Mouse (Mus musculus) lung, embryonic 16.5 days (tissue): ENCODE data around the gene Dusp18. TPM values are rescaled to one million over a fixed set of nuclear protein-coding genes. Genes with fewer than 3 reads are reported as not detected.

Experiments
- ATAC-seq: fragments of 200-750 bp; cut with Nextera tagmentation; 2 replicates; pipeline ENCODE4 v1.8.0; 2017; ENCODE audit warnings: low read depth, mild to moderate bottlenecking, moderate library complexity
- H3K27ac ChIP-seq: fragments of 300-500 bp; sonication (generic); 2 replicates; pipeline ENCODE4 v1.5.1; 2014; ENCODE audit warnings: mild to moderate bottlenecking, control low read depth, low read length
- H3K27me3 ChIP-seq: fragments of 300-500 bp; sonication (generic); 2 replicates; pipeline ENCODE4 v1.6.1; 2014; ENCODE audit warnings: low read depth, low read length, mixed read lengths; ENCODE audit not compliant: control insufficient read depth, insufficient read depth
- H3K36me3 ChIP-seq: fragments of 300-500 bp; sonication (generic); 2 replicates; pipeline ENCODE4 v1.6.1; 2014; ENCODE audit warnings: low read length; ENCODE audit not compliant: control insufficient read depth, insufficient read depth
- H3K4me1 ChIP-seq: fragments of 300-500 bp; sonication (generic); replicated peaks from 2 replicates; pipeline ENCODE4 v1.6.1; 2014; ENCODE audit warnings: low read length, mixed read lengths; ENCODE audit not compliant: control insufficient read depth, insufficient read depth
- H3K4me2 ChIP-seq: fragments of 300-500 bp; sonication (generic); 2 replicates; pipeline ENCODE4 v1.6.1; 2014; ENCODE audit warnings: low read depth, low read length, control low read depth
- H3K4me3 ChIP-seq: fragments of 300-500 bp; sonication (generic); 2 replicates; pipeline ENCODE4 v1.5.1; 2014; ENCODE audit warnings: mild to moderate bottlenecking, low read length, control low read depth
- H3K9ac ChIP-seq: fragments of 300-500 bp; sonication (generic); 2 replicates; pipeline ENCODE4 v1.6.1; 2014; ENCODE audit warnings: low read length, control low read depth
- H3K9me3 ChIP-seq: fragments of 300-500 bp; sonication (generic); 2 replicates; pipeline ENCODE4 v1.6.1; 2016; ENCODE audit warnings: low read length; ENCODE audit not compliant: control insufficient read depth
- WGBS: fragments of 180-500 bp; shearing (Covaris S2); extraction: QIAGEN DNeasy Blood & Tissue Kit; methylation state at CpG from one replicate; pipeline ENCODE4 v1.1.7; 2014; 5-methylcytosine and 5-hydroxymethylcytosine counted together
- polyA plus RNA-seq: library from polyadenylated mRNA; unstranded; fragments of >200 nt; fragmentation: Nextera tagmentation; extraction: Ambion mirVana; gene quantifications from 2 replicates; pipeline ENCODE4 v1.2.1, GENCODE M21; 2015

The Dusp18 gene
- polyA plus RNA-seq, 1 experiment from 2014 or later, result 12.6 TPM

- no peak for ATAC-seq
- H3K27me3 ChIP-seq, result no peaks in the 10 kb centered on the region; the same call in 1 of the 2 replicates
- H3K9ac ChIP-seq, result no peak overlapping the region
- no peak overlapping the region for H3K4me2 ChIP-seq
- H3K4me3 ChIP-seq, result no peak overlapping the region
- peaks cover 8% of the 10 kb centered on the region; the same call in 1 of the 2 replicates for H3K4me1 ChIP-seq
- no peaks in the 10 kb centered on the region for H3K9me3 ChIP-seq
- H3K27ac ChIP-seq, result no peak overlapping the region
- H3K36me3 ChIP-seq, result no peaks in the 10 kb centered on the region
- WGBS, result 91% methylated on average over 9 of the region's 9 CpGs
These were observed 38.8 kb downstream of the Dusp18 start for GRCm38 (mm10) chr11:3933756-3934285.

GRCm38 (mm10) chr11:3935135-3935534, 40.1 kb downstream of the Dusp18 start:
- Histone ChIP-seq H3K4me1 (peaks cover 8% of the 10 kb centered on the region; the same call in 1 of the 2 replicates), H3K9ac (no peak overlapping the region), H3K27me3 (no peaks in the 10 kb centered on the region; the same call in 1 of the 2 replicates), H3K4me2 (no peak overlapping the region), H3K27ac (no peak overlapping the region), H3K36me3 (no peaks in the 10 kb centered on the region), H3K9me3 (no peaks in the 10 kb centered on the region), H3K4me3 (no peak overlapping the region)
- no peak for ATAC-seq
- WGBS, result 68% methylated on average over 4 of the region's 4 CpGs

- H3K27ac ChIP-seq, result no peak overlapping the region
- no peak overlapping the region for H3K4me2 ChIP-seq
- 79% methylated on average over 3 of the region's 3 CpGs for WGBS
- H3K9ac ChIP-seq, result no peak overlapping the region
- no peak for ATAC-seq
- H3K9me3 ChIP-seq, result no peaks in the 10 kb centered on the region
- no peaks in the 10 kb centered on the region; the same call in 1 of the 2 replicates for H3K27me3 ChIP-seq
- H3K4me1 ChIP-seq, result peaks cover 2% of the 10 kb centered on the region; the same call in 1 of the 2 replicates
- no peaks in the 10 kb centered on the region for H3K36me3 ChIP-seq
- H3K4me3 ChIP-seq, result no peak overlapping the region
These were observed 41.3 kb downstream of the Dusp18 start for GRCm38 (mm10) chr11:3936318-3936717.

DNA sequence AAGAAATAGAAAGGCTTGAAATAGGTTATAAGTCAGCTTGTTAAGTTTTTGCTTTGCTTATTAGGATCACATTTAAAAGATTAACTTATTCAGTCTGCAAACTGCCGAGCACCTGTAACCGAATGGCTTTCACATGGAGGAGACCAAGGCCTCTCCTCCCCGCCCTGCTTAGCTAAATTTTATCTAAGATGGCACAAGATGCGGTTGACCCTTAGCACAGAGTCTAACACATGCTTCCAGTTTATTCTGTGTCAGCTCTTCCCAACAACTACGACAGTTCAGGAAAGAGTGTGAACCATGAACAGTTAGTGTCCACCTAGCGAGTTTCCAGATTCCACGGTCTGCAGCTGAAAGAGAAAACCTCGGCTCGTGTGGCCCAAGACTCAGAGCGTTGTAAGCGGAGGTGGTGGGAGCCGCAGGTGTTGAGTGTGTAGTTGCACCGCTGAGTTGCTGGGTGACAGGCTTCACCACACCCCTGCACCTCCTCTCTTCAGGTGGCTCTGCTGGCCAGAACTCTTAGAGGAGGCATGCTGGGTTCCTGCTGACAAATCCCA, 42.4 kb downstream of the Dusp18 start:
- no peak overlapping the region for H3K9ac ChIP-seq
- no peaks in the 10 kb centered on the region for H3K9me3 ChIP-seq
- ATAC-seq, result no peak
- no peaks in the 10 kb centered on the region; the same call in 1 of the 2 replicates for H3K27me3 ChIP-seq
- no peak overlapping the region for H3K27ac ChIP-seq
- H3K4me3 ChIP-seq, result no peak overlapping the region
- no peaks in the 10 kb centered on the region for H3K4me1 ChIP-seq
- 65% methylated on average over 13 of the region's 13 CpGs for WGBS
- H3K36me3 ChIP-seq, result no peaks in the 10 kb centered on the region
- H3K4me2 ChIP-seq, result no peak overlapping the region

DNA sequence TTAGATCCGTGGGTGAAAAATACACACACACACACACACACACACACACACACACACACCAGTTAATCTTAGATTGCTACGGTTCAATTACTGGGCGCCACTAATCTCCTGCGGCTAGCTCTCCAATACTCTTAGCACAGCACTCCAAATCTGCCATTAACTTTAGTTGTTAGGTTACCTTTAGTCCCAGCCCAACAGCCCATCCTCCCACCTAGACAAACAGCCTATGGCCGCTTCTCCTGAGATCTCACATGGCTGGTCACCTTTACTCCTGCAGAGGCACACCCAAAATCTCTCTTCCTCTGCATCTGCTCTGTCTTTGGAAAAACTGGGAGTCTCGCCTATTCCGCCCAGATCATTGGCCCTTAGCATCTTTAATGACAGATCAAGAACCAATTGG, 46.3 kb downstream of the Dusp18 start:
- Histone ChIP-seq H3K9me3 (no peaks in the 10 kb centered on the region), H3K27ac (no peak overlapping the region), H3K4me1 (no peaks in the 10 kb centered on the region), H3K4me3 (no peak overlapping the region), H3K9ac (no peak overlapping the region), H3K27me3 (no peaks in the 10 kb centered on the region; the same call in 1 of the 2 replicates), H3K36me3 (no peaks in the 10 kb centered on the region), H3K4me2 (no peak overlapping the region)
- no peak for ATAC-seq
- WGBS, result 75% methylated on average over 7 of the region's 7 CpGs

DNA sequence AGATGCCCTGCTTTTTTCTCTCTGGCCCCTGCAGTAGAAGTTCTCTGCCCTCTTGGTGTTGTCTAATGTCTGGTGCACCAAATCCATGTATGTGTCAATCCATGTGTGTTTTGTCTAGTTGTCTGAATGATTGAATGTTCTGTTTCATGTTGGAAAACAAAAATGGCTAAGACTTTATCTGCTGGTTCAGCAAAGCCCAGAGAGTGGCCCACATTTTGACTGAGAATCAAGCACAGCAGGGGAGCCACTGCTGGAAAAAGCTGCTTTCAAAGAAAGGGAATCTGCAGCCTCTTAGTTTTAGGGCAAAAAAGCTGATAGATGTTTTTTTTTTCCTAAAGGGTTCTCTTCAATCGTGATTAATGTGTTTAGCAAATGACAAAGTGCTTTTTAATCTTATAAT, 51.3 kb downstream of the Dusp18 start:
- WGBS, result 30% methylated on average over 1 of the region's 1 CpGs
- H3K4me1 ChIP-seq, result no peaks in the 10 kb centered on the region
- no peak overlapping the region for H3K27ac ChIP-seq
- no peak overlapping the region for H3K4me2 ChIP-seq
- ATAC-seq, result no peak
- H3K9me3 ChIP-seq, result no peaks in the 10 kb centered on the region
- H3K4me3 ChIP-seq, result no peak overlapping the region
- no peak overlapping the region for H3K9ac ChIP-seq
- H3K27me3 ChIP-seq, result no peaks in the 10 kb centered on the region; the same call in 1 of the 2 replicates
- no peaks in the 10 kb centered on the region for H3K36me3 ChIP-seq

Other genes with a start within 250 kb of the Dusp18 start
- 26.5 and 27.0 TPM in 2 replicates for gene Morc2a, start 246.0 kb upstream of the Dusp18 start, polyA plus RNA-seq
- 0.23 and 0.60 TPM in 2 replicates for gene Osbp2, start 31.3 kb upstream of the Dusp18 start, polyA plus RNA-seq
- gene 4921536K21Rik, start 142 bp upstream of the Dusp18 start, polyA plus RNA-seq, result 0.47 and 0.79 TPM in 2 replicates
- gene Slc35e4, start 19.4 kb downstream of the Dusp18 start, polyA plus RNA-seq, result 3.5 and 4.4 TPM in 2 replicates
- gene Tcn2, start 36.9 kb downstream of the Dusp18 start, polyA plus RNA-seq, result 69.7 and 70.1 TPM in 2 replicates
- gene Pes1, start 68.7 kb downstream of the Dusp18 start, polyA plus RNA-seq, result 76.6 and 78.0 TPM in 2 replicates
- 0.24 and 0.38 TPM in 2 replicates for gene 4930556J24Rik, start 81.5 kb downstream of the Dusp18 start, polyA plus RNA-seq
- 9.5 and 10.0 TPM in 2 replicates for gene Gal3st1, start 88.4 kb downstream of the Dusp18 start, polyA plus RNA-seq
- gene Sec14l4, start 136.2 kb downstream of the Dusp18 start, polyA plus RNA-seq, result 24.1 and 29.7 TPM in 2 replicates
- 41.5 and 63.9 TPM in 2 replicates for gene Sec14l3, start 169.6 kb downstream of the Dusp18 start, polyA plus RNA-seq
- gene Mtfp1, start 200.2 kb downstream of the Dusp18 start, polyA plus RNA-seq, result 9.5 and 9.6 TPM in 2 replicates
- 2.9 and 3.3 TPM in 2 replicates for gene Sec14l2, start 228.2 kb downstream of the Dusp18 start, polyA plus RNA-seq
- 33.6 and 35.7 TPM in 2 replicates for gene Rnf215, start 240.0 kb downstream of the Dusp18 start, polyA plus RNA-seq